Mouse (Mus musculus) ES-E14 (cell line): ENCODE data around the gene Rab25.

Source experiments
- CHD2 ChIP-seq: IDR thresholded peaks from 2 replicates; pipeline ENCODE4 v1.6.1; 2014; ENCODE audit warnings: mild to moderate bottlenecking, low read depth, low read length, inconsistent platforms
- HCFC1 ChIP-seq: IDR thresholded peaks from 2 replicates; pipeline ENCODE4 v1.6.1; 2012; ENCODE audit warnings: low read length, inconsistent platforms, borderline replicate concordance; ENCODE audit not compliant: insufficient read depth
- MAFK ChIP-seq: IDR thresholded peaks from 2 replicates; pipeline ENCODE4 v1.6.1; 2014; ENCODE audit warnings: mild to moderate bottlenecking, low read depth, low read length, inconsistent platforms; ENCODE audit not compliant: insufficient read depth
- ZC3H11A ChIP-seq: IDR thresholded peaks from 2 replicates; pipeline ENCODE4 v1.6.1; 2012; ENCODE audit warnings: low read depth, mild to moderate bottlenecking, inconsistent platforms, low read length, borderline replicate concordance
- ZNF384 ChIP-seq: IDR thresholded peaks from 2 replicates; pipeline ENCODE4 v1.6.1; 2012; ENCODE audit warnings: low read depth, low read length, inconsistent platforms

DNA sequence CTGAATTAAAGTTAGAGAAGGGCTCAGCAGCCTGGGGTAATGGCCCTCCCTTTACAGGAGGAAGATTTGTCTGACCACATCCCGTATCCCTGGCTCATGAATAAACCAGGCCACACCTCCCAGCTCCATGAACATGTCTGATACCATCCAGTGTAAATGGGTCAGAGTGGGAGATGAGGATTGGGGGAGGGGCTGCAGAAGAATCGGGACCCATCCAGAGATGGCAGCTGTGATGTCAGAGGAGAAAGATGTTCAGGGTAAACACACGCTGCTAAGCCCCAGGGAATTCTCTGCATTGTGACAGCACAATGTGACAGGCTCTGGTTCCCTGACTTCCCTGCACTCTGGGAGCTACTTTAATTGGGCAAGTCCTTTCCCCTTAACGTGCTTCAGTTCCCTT, 15.3 kb upstream of the Rab25 start:
- no peak for TF ChIP-seq HCFC1
- no peak for TF ChIP-seq MAFK
- TF ChIP-seq CHD2, result no peak
- TF ChIP-seq ZC3H11A, result no peak
- no peak for TF ChIP-seq ZNF384
